Mouse (Mus musculus) mouse embryonic stem cell (cell line): ENCODE results near the gene Fthl17a.

Source experiments
- in situ Hi-C, 2 experiments: fragments of 300-500 bp; cut with MboI; formaldehyde crosslinking; loops; 1 replicate in 1 of 2; 3 replicates in 1 of 2; pipeline ENCODE4 v1.14.3; 2019 to 2020; ENCODE audit warnings: low sequenced_read_pairs in 2 of 2, low pct_unique_long_range_greater_than_20kb in 1 of 2, mixed read lengths in 1 of 2; ENCODE audit not compliant: unreplicated experiment in 1 of 2

Fthl17a gene

DNA sequence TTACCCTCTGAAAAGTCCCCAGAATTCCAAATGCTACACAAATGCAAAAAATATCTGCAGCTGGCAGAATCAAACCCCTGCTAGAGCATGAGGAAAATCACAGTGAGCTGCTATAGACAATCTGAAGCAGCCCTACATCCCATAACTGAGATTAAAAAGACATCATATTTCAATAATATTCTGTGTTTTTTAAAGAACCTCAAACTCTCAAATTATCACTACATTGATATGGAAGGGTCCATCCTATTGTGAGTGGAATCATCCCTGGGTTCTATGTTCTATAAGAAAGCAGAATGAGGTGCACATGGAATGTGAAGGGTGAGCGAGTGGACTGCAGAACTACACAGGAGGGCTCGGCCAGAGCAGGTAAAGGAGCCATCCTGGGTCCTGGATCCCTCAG, at the start of gene Fthl17a:
Gene Fthl17a, plus strand, starts transcription at position 301 of the 400 bp plus-strand sequence.
- in situ Hi-C loops = no loop called here

DNA sequence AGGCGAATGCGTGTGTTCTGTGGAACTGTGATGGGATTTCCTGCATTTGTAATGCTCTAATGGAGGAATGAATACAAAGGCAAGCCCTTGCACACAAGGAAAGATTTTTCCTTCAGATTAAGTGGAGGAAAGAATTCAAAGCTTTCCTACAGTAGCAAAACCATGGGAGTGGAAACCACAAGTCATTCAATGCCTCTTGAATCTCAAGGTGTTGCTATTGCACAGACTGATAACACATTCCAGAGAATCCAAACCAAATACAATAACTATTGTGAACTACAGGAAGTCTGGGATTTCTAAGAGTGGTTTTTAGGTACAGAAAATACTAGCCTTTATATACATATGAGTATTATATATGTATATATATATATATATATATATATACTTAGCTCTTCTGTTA, 42.5 kb upstream of the Fthl17a start:
- in situ Hi-C loops = no loop called here

DNA sequence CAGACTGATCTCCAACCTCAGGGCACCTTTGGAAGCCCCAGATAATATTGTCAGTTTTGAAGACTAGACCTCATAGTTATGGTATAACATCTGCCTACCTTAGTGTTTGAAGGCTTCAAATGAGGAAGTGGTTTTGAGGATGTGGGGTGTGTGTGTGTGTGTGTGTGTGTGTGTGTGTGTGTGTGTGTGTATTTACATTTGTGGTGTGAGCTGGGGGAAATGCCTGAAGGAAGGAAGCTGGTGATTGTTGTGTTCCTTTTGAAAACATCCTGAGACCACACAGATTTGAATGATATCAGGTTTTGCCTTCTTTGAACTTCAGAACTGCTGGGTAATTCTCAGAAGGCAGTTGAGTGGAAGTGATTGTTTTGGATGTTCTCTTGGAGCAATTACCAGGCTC, 22.6 kb upstream of the Fthl17a start:
- in situ Hi-C loops = no loop called here

DNA sequence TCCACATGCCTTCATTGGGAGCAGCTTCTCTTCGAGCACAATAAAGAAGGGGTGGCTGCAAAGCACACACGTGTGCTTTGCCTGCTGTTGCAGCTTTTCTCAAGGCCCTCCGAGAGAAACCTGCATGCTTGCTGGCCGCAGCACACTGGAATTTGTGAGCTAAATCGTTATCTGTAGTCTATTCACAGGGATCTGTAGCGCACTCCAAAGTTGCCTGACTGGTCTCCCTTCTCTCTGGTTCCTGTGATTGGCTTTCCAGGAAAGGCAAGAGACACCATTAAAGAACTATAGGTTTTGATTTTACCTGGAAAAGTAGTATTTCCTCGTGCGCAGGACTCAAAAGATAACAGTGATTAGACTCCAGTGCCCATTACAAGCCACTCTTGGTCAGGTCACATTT, 22.3 kb downstream of the Fthl17a start:
- in situ Hi-C loops = no loop called here

DNA sequence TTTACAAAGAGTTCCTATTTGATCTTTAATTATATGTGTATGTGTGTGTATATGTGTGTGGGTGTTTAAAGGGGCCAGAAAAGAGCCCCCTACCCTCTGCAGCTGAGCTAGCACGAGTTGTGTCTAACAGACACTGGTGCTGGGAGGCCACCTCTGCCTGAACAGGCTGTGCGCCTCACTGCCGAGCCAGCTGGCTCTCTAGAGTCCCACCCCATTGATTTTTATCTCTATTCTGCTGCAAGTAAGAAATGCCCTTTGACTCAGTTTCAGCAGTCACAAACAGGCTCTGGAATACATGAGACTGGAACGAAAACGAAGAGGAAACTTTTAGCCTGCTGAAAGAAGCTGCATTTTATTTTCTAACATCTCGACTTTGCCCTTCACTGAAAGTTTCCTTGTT, 22.8 kb downstream of the Fthl17a start:
- in situ Hi-C loops = no loop called here

DNA sequence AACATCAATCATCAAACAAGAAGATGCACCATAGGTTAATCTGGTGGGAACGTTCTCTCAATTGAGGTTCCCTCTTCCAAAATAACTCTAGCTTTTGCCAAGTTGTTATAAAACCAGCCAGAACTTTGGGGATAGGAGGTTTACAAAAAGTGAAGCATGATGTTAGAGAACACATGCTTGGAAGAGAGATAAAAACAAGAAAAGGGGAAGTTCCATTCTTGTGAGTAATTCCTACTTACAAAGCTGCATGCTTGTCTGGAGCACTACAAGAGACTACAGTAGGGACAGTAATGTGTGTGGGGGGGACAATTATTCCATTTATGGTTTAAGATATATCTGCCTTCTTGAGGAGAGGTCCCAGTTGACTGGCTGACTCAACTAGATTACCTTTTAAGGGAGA, 40.4 kb downstream of the Fthl17a start:
- in situ Hi-C loops = no loop called here

DNA sequence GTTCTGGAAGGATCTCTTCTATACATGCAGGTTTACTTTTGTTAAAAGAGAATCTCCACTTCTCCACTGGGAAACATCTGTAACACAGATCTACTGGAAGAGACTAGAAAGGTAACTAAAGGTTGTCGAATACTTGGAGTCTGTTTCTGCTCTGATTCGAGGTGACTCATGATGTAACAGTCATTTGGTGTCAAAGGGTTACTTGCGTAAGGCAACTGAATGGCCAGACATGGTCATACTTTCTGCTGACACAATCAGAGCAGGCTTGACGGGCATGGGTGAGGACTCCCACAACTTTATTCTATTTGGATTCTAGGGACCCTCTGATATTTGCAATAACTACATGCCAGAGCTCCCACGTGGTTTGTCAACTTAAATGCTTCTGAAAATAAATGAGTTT, 43.3 kb downstream of the Fthl17a start:
- in situ Hi-C loops = no loop called here

DNA sequence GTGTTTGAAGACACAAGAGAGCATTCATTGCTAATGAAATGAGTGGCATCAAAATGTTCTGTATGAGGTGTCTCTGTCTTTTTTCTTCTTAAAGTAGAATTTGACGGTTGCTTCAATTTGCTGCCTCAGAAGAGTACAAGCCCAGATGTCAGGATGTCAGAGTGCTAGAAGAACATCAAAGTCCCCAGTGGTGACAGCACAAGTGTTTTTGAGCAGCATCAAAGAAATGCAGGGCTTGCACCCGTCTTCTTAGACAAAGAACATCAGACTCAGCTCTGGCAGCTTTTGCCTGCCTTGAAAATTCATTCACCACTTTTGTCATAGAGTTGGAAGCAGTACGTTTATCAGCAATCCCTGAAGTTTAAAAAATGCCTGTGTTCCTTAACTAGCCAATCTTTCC, 44.5 kb downstream of the Fthl17a start:
- in situ Hi-C loops = no loop called here

DNA sequence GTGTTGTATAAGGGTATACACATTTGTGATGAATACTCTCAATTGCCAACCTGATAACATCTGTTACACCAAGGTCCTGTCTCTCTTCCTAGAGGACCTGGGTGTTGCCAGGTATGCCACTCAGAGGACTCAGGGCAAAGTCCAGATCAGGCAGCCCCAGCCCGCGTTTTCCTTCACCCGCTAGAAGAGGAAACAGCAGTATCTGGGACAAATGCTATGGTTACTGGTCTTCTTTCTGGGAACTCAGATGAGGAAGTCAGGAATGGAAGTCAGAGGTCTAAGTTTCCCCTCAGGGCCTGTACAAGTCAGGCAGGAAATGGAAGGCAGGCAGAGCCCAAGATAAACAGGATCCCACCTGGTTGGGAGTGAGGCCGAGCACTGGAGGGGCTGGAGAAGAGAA, 55.2 kb downstream of the Fthl17a start:
- in situ Hi-C loops = no loop called here

DNA sequence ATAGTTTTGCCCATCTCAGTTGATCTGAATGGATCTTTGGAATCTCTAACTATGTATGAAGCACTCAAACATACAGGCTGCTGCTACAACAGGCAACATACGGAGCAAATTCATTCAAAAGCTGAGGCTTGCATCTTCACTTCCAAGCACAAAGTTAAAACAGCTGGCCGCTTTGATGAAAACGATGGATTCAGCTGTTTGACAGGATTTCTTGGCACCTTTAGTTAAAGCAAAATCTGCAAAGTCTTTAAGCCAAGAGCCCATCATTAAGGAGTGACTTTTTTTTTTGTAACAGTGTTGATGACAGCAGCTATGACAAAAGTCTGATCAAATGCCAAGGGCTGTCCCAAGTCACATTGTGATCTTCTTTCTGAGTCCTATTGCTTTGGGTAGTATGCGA, 69.1 kb downstream of the Fthl17a start:
- in situ Hi-C loops = no loop called here

DNA sequence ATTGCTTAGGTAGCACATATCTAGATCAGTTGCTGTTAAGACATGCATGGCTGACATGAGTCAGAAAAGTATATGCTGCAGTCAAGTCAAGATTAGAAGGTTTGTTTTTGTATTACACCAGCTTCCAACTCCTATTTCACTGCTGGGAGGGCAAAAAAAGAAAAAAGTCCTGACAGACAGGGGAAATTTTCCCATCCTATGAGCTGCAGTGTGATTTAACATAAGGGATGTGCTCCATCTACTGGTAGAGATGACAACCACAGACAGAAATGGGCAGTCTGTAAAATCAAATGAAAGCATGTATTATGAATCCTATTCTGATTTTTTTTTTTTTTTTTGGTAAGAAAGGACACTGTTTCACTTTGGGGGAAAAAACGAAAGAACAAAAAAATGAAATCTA, 69.7 kb downstream of the Fthl17a start:
- in situ Hi-C loops = no loop called here
